Mouse (Mus musculus) c-Kit-negative CD71-positive TER-119-positive erythroid progenitor cells, embryonic 14.5 days (primary cell): ENCODE measurements around the gene Zfp866.

Experiments used
- DNase-seq: peaks from one replicate; pipeline ENCODE4 v3.0.0-alpha.2; 2013; ENCODE audit warnings: low read depth, low spot score

The Zfp866 gene

DNA sequence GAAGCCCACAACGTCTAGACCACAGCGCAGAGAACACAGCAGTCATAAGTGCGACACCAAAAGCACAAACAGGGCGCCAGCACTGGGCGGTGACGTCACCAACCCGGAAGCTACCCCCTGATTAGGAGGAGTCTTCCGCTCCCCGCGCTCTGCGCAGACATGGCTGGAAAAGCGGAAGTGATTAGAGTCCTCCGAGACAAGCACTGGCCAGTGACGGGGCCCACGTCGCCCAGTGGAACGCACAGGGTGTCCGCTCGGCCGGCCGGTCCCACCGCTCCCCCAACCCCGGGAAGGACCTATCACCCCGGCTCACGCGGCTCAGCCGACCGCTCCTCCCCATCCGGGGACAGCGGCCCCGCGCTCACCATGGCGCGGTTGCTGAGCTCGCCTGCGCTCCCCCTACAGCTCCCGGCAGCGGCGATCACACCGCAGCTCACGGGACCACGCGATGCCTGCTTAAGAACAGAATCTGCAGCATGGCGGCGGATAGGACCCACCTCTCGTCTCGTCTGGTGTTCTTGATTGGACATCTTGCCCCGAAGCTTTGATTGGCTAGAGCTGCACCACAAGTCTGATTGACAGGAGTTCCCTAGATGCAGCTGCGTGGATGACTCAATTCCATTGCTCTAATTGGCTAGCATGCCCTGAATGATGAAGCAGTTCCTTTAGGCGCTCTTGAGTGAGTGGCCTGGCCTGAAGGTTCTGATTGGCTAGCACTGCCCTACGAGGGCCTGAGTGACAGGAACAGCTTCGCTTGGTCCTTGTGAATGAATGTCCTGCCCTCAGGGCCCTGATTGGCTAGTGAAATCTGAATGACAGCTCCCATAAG, 74.4 kb downstream of the Zfp866 start:
- peak; percentile 98 for DNase-seq

GRCm38 (mm10) chr8:69715366-69715765, 75.6 kb downstream of the Zfp866 start:
- no peak for DNase-seq

DNA sequence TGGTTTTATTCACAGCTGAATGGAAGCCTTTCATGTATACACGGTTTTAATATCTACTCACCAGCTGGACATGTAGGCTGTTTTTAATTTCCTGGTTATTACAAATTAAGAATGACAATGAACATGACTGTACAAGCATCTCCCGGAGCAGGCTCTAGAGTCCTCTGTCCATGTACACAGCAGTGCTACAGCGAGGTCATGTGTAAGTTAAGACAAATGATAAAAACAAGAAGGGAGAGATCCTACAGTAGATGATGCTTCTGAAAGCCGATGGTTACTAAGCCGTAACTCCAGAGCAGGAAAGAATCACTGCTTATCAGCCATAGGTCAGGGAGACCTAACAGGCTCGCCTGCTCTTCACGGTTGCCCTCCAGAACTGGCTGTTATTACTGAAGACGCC, 77.5 kb downstream of the Zfp866 start:
- no peak for DNase-seq
